Mouse (Mus musculus) midbrain, embryonic 15.5 days (tissue): Measurements from ENCODE around the gene Orc4. TPM values are rescaled to one million over a fixed set of nuclear protein-coding genes. Genes with fewer than 3 reads are reported as not detected.
"Not testable (repeated sequence)": the region's sequence is repeated elsewhere in the genome, so short reads cannot be mapped to it uniquely, and the experiment has no call there.

ENCODE experiments used
- ATAC-seq: fragments of 200-750 bp; cut with Nextera tagmentation; replicated peaks from 2 replicates; pipeline ENCODE4 v1.8.0; 2017; ENCODE audit warnings: moderate TSS enrichment
- H3K27ac ChIP-seq: fragments of 300-500 bp; sonication (generic); 2 replicates; pipeline ENCODE4 v1.5.1; 2015; ENCODE audit warnings: mild to moderate bottlenecking, inconsistent platforms
- H3K27me3 ChIP-seq: fragments of 300-500 bp; sonication (generic); replicated peaks from 2 replicates; pipeline ENCODE4 v1.6.1; 2015; ENCODE audit warnings: inconsistent platforms
- H3K36me3 ChIP-seq: fragments of 300-500 bp; sonication (generic); replicated peaks from 2 replicates; pipeline ENCODE4 v1.6.1; 2015; ENCODE audit warnings: inconsistent platforms
- H3K4me1 ChIP-seq: fragments of 300-500 bp; sonication (generic); 2 replicates; pipeline ENCODE4 v1.6.1; 2015; ENCODE audit warnings: inconsistent platforms
- H3K4me2 ChIP-seq: fragments of 300-500 bp; sonication (generic); 2 replicates; pipeline ENCODE4 v1.6.1; 2015; ENCODE audit warnings: inconsistent platforms, mild to moderate bottlenecking, moderate library complexity
- H3K4me3 ChIP-seq: fragments of 300-500 bp; sonication (generic); 2 replicates; pipeline ENCODE4 v1.5.1; 2015; ENCODE audit warnings: mild to moderate bottlenecking, inconsistent platforms
- H3K9ac ChIP-seq: fragments of 300-500 bp; sonication (generic); 2 replicates; pipeline ENCODE4 v1.6.1; 2015; ENCODE audit warnings: mild to moderate bottlenecking, inconsistent platforms
- H3K9me3 ChIP-seq: fragments of 300-500 bp; sonication (generic); 2 replicates; pipeline ENCODE4 v1.6.1; 2016; ENCODE audit warnings: inconsistent platforms
- WGBS: fragments of 180-500 bp; shearing (Covaris S2); methylation state at CpG from one replicate; pipeline ENCODE4 v1.1.7; 2015; ENCODE audit warnings: mixed read lengths; 5-methylcytosine and 5-hydroxymethylcytosine counted together
- polyA plus RNA-seq: library from polyadenylated mRNA; unstranded; fragments of >200 nt; fragmentation: Nextera tagmentation; extraction: Ambion mirVana; gene quantifications from 2 replicates; pipeline ENCODE4 v1.2.1, GENCODE M21; 2015

The Orc4 gene
- polyA plus RNA-seq, 1 experiment from 2014 or later: 87.1 TPM

DNA sequence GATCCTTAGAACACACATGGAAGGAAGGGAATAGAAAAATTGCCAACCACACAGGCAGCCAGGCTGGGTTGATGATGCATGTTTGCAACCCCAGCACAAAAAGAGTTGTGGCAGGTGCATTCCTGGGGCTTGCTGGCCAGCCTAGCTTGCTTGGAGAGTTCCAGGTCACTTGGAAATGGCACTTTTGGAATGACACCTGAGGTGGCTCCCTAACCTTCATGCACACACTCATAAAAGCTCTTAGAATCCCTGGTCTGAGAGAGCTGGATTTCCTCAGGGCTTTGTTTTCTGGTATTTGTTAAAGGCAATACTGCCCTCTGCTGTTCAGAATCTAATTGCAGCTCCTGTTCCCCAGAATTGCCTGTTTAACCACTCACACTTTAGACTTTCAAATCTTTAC lies 64.1 kb downstream of the Orc4 start:
- peak; percentile 72 for ATAC-seq
- Histone ChIP-seq H3K4me1 (0 out of 2 replicates have a peak, but pooled peaks cover 3% of the 10 kb centered on the region), H3K27ac (0 out of 2 replicates have a peak overlapping the region, but pooled peaks have one; percentile 49), H3K4me3 (no peak overlapping the region), H3K9ac (no peak overlapping the region), H3K36me3 (no peaks in the 10 kb centered on the region), H3K4me2 (no peak overlapping the region), H3K9me3 (no peaks in the 10 kb centered on the region), H3K27me3 (no peaks in the 10 kb centered on the region)

DNA sequence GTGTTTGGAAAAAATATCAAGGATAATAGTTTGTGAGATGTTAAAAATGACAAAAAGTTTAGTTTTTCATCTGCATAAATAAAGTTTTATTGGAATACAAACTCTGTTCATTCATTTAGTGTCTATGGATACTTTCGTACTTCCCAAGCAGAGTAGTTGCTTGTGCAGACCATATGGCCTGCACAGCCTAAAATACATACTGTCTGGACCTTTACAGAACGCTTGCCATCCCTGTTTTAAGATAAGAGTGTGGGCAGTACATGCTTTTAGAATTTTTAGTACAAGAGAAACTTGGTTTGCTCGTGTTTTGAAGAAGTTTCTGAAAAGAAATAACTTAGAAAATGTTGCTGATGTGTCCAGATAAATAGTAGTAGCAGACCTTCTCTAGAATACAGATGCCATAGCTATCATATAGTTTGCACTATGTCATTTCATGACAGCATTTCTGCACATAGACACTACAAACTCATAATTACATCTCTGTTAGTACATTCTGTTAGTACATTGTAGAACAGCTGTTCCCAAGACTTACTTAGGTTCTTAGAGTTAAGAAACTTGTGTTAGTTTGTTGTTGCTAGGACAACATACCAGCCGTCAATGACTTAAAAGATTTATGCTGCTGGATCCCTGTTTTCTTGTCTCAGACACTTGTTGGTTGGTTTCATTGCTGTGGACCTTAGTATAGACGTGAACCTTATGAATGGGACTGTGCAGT lies 81.7 kb downstream of the Orc4 start:
- Histone ChIP-seq H3K9ac (no peak overlapping the region), H3K9me3 (no peaks in the 10 kb centered on the region), H3K36me3 (no peaks in the 10 kb centered on the region), H3K27me3 (no peaks in the 10 kb centered on the region), H3K27ac (no peak overlapping the region), H3K4me2 (no peak overlapping the region), H3K4me1 (no peaks in the 10 kb centered on the region), H3K4me3 (no peak overlapping the region)
- WGBS: 84% methylated on average over 5 of the region's 5 CpGs
- no peak for ATAC-seq

DNA sequence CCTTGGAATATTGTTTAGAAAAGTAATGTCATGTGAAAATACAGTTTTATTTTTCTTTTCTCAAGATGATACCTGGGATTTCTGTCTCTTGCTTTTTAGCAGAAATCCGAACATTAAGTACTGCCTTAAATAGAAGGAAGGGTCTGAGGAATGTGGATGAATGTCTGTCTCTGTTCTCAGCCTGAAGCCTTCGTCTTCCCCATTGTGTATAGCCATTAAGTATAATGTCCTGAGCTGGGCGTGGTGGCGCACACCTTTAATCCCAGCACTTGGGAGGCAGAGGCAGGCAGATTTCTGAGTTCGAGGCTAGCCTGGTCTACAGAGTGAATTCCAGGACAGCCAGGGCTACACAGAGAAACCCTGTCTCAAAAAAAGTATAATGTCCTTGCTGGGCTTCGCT lies 84.5 kb downstream of the Orc4 start:
- H3K4me2 ChIP-seq, H3K4me1 ChIP-seq, H3K27me3 ChIP-seq, H3K9ac ChIP-seq, H3K4me3 ChIP-seq, H3K9me3 ChIP-seq, ATAC-seq, H3K36me3 ChIP-seq, H3K27ac ChIP-seq: not testable (repeated sequence)
- 97% methylated on average over 6 of the region's 6 CpGs for WGBS

Other genes starting within 250 kb of the Orc4 start
- gene Acvr2a, start 136.2 kb downstream of the Orc4 start, polyA plus RNA-seq: 49.5 and 52.1 TPM in 2 replicates
- gene Mbd5, start 769 bp downstream of the Orc4 start, polyA plus RNA-seq: 35.0 and 46.6 TPM in 2 replicates